In the genomic region with DNA sequence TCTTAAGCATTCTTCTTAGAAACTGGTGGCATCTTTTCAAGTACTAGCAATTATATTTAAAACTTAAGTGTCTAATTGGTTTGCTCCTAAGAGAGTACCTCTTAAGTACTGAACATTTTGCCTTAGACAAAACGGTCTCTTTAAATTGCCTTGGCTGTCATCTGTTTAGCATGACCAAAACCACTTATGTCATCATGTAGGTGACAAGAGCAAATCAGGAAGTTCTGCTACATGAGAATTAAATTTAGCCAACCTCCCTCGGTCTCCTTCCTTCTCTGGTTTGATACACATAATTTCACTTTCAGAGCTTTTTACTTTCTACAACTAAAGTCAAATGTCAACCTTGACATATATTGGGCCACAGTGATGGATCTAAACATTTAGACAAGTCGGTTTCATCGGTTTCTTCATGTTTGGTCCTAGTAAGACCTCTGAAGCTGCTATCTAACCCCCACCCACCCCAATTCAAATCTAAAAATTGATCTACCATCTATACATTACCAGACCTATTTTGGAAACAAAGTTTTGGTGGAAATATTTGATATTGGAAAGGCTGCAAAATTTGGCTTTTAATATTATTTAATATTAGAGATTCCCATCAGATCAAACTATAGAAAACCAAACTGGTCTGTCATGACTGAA, we compare ENCODE assay signal across 8 mouse cellular contexts. TPM values are rescaled to one million over a fixed set of nuclear protein-coding genes. Genes with fewer than 3 reads are reported as not detected.
DNase-seq lines count a peak whose midpoint lies in the region; ATAC-seq and TF ChIP-seq lines count a peak whose summit lies in the region.

No protein-coding gene starts in this region.

- no peak for TF ChIP-seq POLR2A in cerebellum, adult 2 months (IDR thresholded peaks at IDR 0.05; ENCODE audit: borderline replicate concordance, insufficient read depth, low read length)

- H3K27ac ChIP-seq in lung, postnatal 0 days (ENCODE audit: low read length): no peak overlapping the region
- no peak overlapping the region for H3K27ac ChIP-seq in forebrain, embryonic 10.5 days
- peak overlapping the region; percentile 94 for H3K27ac ChIP-seq in liver, embryonic 12.5 days
- H3K27ac ChIP-seq in stomach, embryonic 14.5 days (ENCODE audit: low read length): no peak overlapping the region
- H3K27ac ChIP-seq in cerebellum, adult 2 months (ENCODE audit: insufficient read depth, low read length): no peak overlapping the region

- peak overlapping the region; percentile 95; the same call in 1 of the 2 replicates for H3K4me3 ChIP-seq in lung, postnatal 0 days (ENCODE audit: low read depth, low read length)
- H3K4me3 ChIP-seq in forebrain, embryonic 10.5 days: peak overlapping the region; percentile 79
- peak overlapping the region; percentile 98 for H3K4me3 ChIP-seq in liver, embryonic 12.5 days
- H3K4me3 ChIP-seq in stomach, embryonic 14.5 days (ENCODE audit: low read depth, low read length): peak overlapping the region; percentile 100; the same call in 1 of the 2 replicates
- H3K4me3 ChIP-seq in cerebellum, adult 2 months (replicated peaks; ENCODE audit: insufficient read depth, low read depth, low read length): no peak overlapping the region

- H3K36me3 ChIP-seq in lung, postnatal 0 days (ENCODE audit: insufficient read depth, low read length): no peaks in the 10 kb centered on the region
- peaks cover 19% of the 10 kb centered on the region for H3K36me3 ChIP-seq in forebrain, embryonic 10.5 days (replicated peaks)
- no peaks in the 10 kb centered on the region for H3K36me3 ChIP-seq in liver, embryonic 12.5 days
- no peaks in the 10 kb centered on the region for H3K36me3 ChIP-seq in stomach, embryonic 14.5 days (ENCODE audit: control insufficient read depth, insufficient read depth, low read length)

- intact Hi-C loops in left cerebral cortex, postnatal 25 days (cut with DNase I): loop anchor here (5.0 kb wide), 1 partner anchor 186 kb away; no protein-coding TSS in a partner anchor

- H3K9ac ChIP-seq in lung, postnatal 0 days (replicated peaks; ENCODE audit: low read depth): no peak overlapping the region
- H3K9ac ChIP-seq in liver, embryonic 12.5 days: peak overlapping the region; percentile 100
- no peak overlapping the region for H3K9ac ChIP-seq in stomach, embryonic 14.5 days (replicated peaks; ENCODE audit: low read depth, low read length)

- no peaks in the 10 kb centered on the region for H3K27me3 ChIP-seq in lung, postnatal 0 days (replicated peaks; ENCODE audit: insufficient read depth, low read length)
- peaks cover 15% of the 10 kb centered on the region; the same call in 1 of the 2 replicates for H3K27me3 ChIP-seq in forebrain, embryonic 10.5 days (ENCODE audit: poor library complexity, severe bottlenecking)
- peaks cover 4% of the 10 kb centered on the region; the same call in 1 of the 2 replicates for H3K27me3 ChIP-seq in liver, embryonic 12.5 days (replicated peaks)
- no peaks in the 10 kb centered on the region for H3K27me3 ChIP-seq in stomach, embryonic 14.5 days (ENCODE audit: control insufficient read depth, insufficient read depth, low read length)
- no peaks in the 10 kb centered on the region for H3K27me3 ChIP-seq in cerebellum, adult 2 months (ENCODE audit: control insufficient read depth, insufficient read depth, low read length)

- H3K4me2 ChIP-seq in lung, postnatal 0 days (replicated peaks; ENCODE audit: low read depth, low read length): peak overlapping the region; percentile 79
- H3K4me2 ChIP-seq in liver, embryonic 12.5 days: peak overlapping the region; percentile 87
- peak overlapping the region; percentile 84 for H3K4me2 ChIP-seq in stomach, embryonic 14.5 days (replicated peaks; ENCODE audit: low read depth, low read length)

- no peaks in the 10 kb centered on the region for H3K9me3 ChIP-seq in lung, postnatal 0 days (ENCODE audit: low read length)
- H3K9me3 ChIP-seq in forebrain, embryonic 10.5 days: no peaks in the 10 kb centered on the region
- H3K9me3 ChIP-seq in liver, embryonic 12.5 days (replicated peaks): no peaks in the 10 kb centered on the region
- H3K9me3 ChIP-seq in stomach, embryonic 14.5 days (ENCODE audit: control insufficient read depth, low read depth, low read length): no peaks in the 10 kb centered on the region

- peaks cover 30% of the 10 kb centered on the region for H3K4me1 ChIP-seq in lung, postnatal 0 days (ENCODE audit: insufficient read depth, low read depth, low read length)
- H3K4me1 ChIP-seq in forebrain, embryonic 10.5 days: peaks cover 58% of the 10 kb centered on the region
- peaks cover 46% of the 10 kb centered on the region for H3K4me1 ChIP-seq in liver, embryonic 12.5 days
- peaks cover 30% of the 10 kb centered on the region for H3K4me1 ChIP-seq in stomach, embryonic 14.5 days (ENCODE audit: control insufficient read depth, insufficient read depth, low read length)
- peaks cover 14% of the 10 kb centered on the region for H3K4me1 ChIP-seq in cerebellum, adult 2 months (ENCODE audit: control insufficient read depth, insufficient read depth, low read length)

- WGBS in lung, postnatal 0 days: 55% methylated on average over 4 of the region's 4 CpGs
- WGBS in forebrain, embryonic 10.5 days: 90% methylated on average over 4 of the region's 4 CpGs
- WGBS in liver, embryonic 12.5 days (ENCODE audit: insufficient replicate concordance): 46% methylated on average over 4 of the region's 4 CpGs
- 79% methylated on average over 4 of the region's 4 CpGs for WGBS in stomach, embryonic 14.5 days
- 74% methylated on average over 4 of the region's 4 CpGs for WGBS in cerebellum, adult 2 months

- DNase-seq in lung, postnatal 0 days (ENCODE audit: low spot score): no peak
- no peak for DNase-seq in lung, postnatal 25 days (ENCODE audit: low spot score)
- DNase-seq in forebrain, embryonic 10.5 days (ENCODE audit: extremely low spot score, low spot score): no peak
- DNase-seq in left cerebral cortex, postnatal 25 days (ENCODE audit: low spot score in 2 of 2): no peak
- no peak for DNase-seq in kidney, adult 8-10 months
- no peak for DNase-seq in cerebellum, adult 2 months

- no peak for TF ChIP-seq EP300 in lung, postnatal 0 days (IDR thresholded peaks at IDR 0.05)

- no peak for TF ChIP-seq CTCF in lung, postnatal 0 days (IDR thresholded peaks at IDR 0.05)
- no peak for TF ChIP-seq CTCF in cerebellum, adult 2 months (IDR thresholded peaks at IDR 0.05; ENCODE audit: borderline replicate concordance, insufficient read depth, low read depth, low read length)

- ATAC-seq in lung, postnatal 0 days: no peak
- no peak for ATAC-seq in liver, embryonic 12.5 days
- ATAC-seq in stomach, embryonic 14.5 days (ENCODE audit: insufficient number of reproducible peaks, insufficient read depth, low FRiP score, low read depth): no peak

RNA-seq across cellular contexts. Expression of gene Ier5, which starts 2.7 kb away (rescaled TPM):
- polyA plus RNA-seq in lung, postnatal 0 days (2015; fragmentation: Nextera tagmentation; extraction: Ambion mirVana): 10.9 and 15.3 TPM in 2 replicates
- 3.6 and 4.1 TPM in 2 replicates for polyA plus RNA-seq in forebrain, embryonic 10.5 days (2016; fragmentation: Nextera tagmentation; extraction: Ambion mirVana)
- 6.1 and 6.9 TPM in 2 replicates for polyA plus RNA-seq in liver, embryonic 12.5 days (2016; fragmentation: Nextera tagmentation; extraction: Ambion mirVana)
- polyA plus RNA-seq in stomach, embryonic 14.5 days (2014; fragmentation: Nextera tagmentation; extraction: Ambion mirVana): 7.1 and 8.2 TPM in 2 replicates
- 10 to 100 TPM; 45.6 to 62.4 TPM for total RNA-seq in left cerebral cortex, postnatal 25 days (2021)
- polyA plus RNA-seq in cerebellum, adult 2 months (2012; rRNA removed): 13.0 and 13.7 TPM in 2 replicates

RNA-seq across cellular contexts. Expression of gene Mr1, which starts 49.9 kb away (rescaled TPM):
- 10.5 and 13.2 TPM in 2 replicates for polyA plus RNA-seq in lung, postnatal 0 days (2015; fragmentation: Nextera tagmentation; extraction: Ambion mirVana)
- 0.36 and 0.47 TPM in 2 replicates for polyA plus RNA-seq in forebrain, embryonic 10.5 days (2016; fragmentation: Nextera tagmentation; extraction: Ambion mirVana)
- 0.49 and 0.62 TPM in 2 replicates for polyA plus RNA-seq in liver, embryonic 12.5 days (2016; fragmentation: Nextera tagmentation; extraction: Ambion mirVana)
- polyA plus RNA-seq in stomach, embryonic 14.5 days (2014; fragmentation: Nextera tagmentation; extraction: Ambion mirVana): 11.0 and 13.5 TPM in 2 replicates
- total RNA-seq in left cerebral cortex, postnatal 25 days (2021): 1 to 10 TPM; 2.2 to 2.5 TPM
- 4.0 and 4.6 TPM in 2 replicates for polyA plus RNA-seq in cerebellum, adult 2 months (2012; rRNA removed)
